Mouse (Mus musculus) testis, postnatal 10 days (tissue): ENCODE data around the gene Tspan4.
A peak's percentile ranks its signal among the peaks of the same experiment; 100 is the strongest.

Experiments used
- DNase-seq: peaks from one replicate; pipeline ENCODE4 v3.0.0; 2021; ENCODE audit warnings: low spot score

Gene Tspan4

GRCm38 (mm10) chr7:141510196-141510595 is 35.2 kb downstream of the Tspan4 start:
- no peak for DNase-seq

GRCm38 (mm10) chr7:141510681-141511191 is 35.7 kb downstream of the Tspan4 start:
- DNase-seq = no peak

GRCm38 (mm10) chr7:141517638-141518037 is 42.6 kb downstream of the Tspan4 start:
- DNase-seq = no peak

GRCm38 (mm10) chr7:141518296-141518695 is 43.3 kb downstream of the Tspan4 start:
- DNase-seq = no peak

GRCm38 (mm10) chr7:141518926-141519325 is 43.9 kb downstream of the Tspan4 start:
- DNase-seq = no peak

- DNase-seq = no peak
Measured at GRCm38 (mm10) chr7:141519795-141520194, 44.8 kb downstream of the Tspan4 start.

- no peak for DNase-seq
Measured at GRCm38 (mm10) chr7:141523007-141523406, 48.0 kb downstream of the Tspan4 start.

GRCm38 (mm10) chr7:141524271-141524670 is 49.2 kb downstream of the Tspan4 start:
- no peak for DNase-seq

- peak; percentile 81 for DNase-seq
Measured at GRCm38 (mm10) chr7:141524760-141525579, 49.9 kb downstream of the Tspan4 start.

GRCm38 (mm10) chr7:141525580-141525925 is 50.5 kb downstream of the Tspan4 start:
- no peak for DNase-seq

- no peak for DNase-seq
Measured at GRCm38 (mm10) chr7:141535570-141535969, 60.5 kb downstream of the Tspan4 start.

GRCm38 (mm10) chr7:141538852-141539555 is 64.0 kb downstream of the Tspan4 start:
- no peak for DNase-seq

GRCm38 (mm10) chr7:141539556-141540311 is 64.7 kb downstream of the Tspan4 start, which contains the start of gene Chid1:
Gene Chid1 (minus strand): TSS chr7:141539857.
- peak; percentile 99 for DNase-seq

- DNase-seq = peak; percentile 55
Measured at GRCm38 (mm10) chr7:141540312-141541081, 65.5 kb downstream of the Tspan4 start.

- no peak for DNase-seq
Measured at GRCm38 (mm10) chr7:141541681-141542080, 66.6 kb downstream of the Tspan4 start.

- no peak for DNase-seq
Measured at GRCm38 (mm10) chr7:141542588-141542987, 67.5 kb downstream of the Tspan4 start.
